Mouse (Mus musculus): ENCODE results near the gene 4931417E11Rik. TPM values are rescaled to one million over a fixed set of nuclear protein-coding genes. Genes with fewer than 3 reads are reported as not detected.
A peak's percentile ranks its signal among the peaks of the same experiment; 100 is the strongest.

The 4931417E11Rik gene
- not detected in 2 replicates for polyA plus RNA-seq (2016; fragmentation: Nextera tagmentation; extraction: Ambion mirVana)

DNA sequence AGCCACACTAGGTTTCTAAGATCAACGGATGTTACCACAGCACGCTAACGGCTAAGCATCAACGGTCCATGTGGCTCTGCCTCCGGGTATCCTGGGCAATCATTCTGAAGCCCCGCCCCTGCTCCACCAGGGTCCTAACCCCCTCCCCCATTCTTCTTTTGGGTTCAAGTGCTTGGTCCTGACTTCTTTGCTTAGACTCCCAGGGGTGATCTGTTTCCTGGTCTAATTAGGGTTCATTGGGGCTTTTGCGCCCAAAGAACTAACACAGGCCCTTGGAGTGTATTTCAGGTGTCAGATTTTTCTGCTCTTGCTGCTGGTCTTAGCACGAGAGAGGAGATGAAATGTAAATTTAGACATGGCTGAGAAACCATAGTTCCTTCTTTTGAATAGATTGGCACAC, at the start of gene 4931417E11Rik:
Gene 4931417E11Rik, minus strand, starts transcription at position 101 of the 400 bp plus-strand sequence.
- WGBS = 84% methylated on average over 8 of the region's 8 CpGs
- H3K27ac ChIP-seq = no peak within 1 kb of the TSS
- H3K36me3 ChIP-seq (replicated peaks) = no peaks in the 10 kb centered on the region
- H3K9ac ChIP-seq = no peak within 1 kb of the TSS
- no peak within 1 kb of the TSS for H3K4me3 ChIP-seq (replicated peaks)
- ATAC-seq (ENCODE audit: low FRiP score) = no peak
- H3K9me3 ChIP-seq = no peaks in the 10 kb centered on the region
- H3K27me3 ChIP-seq = no peaks in the 10 kb centered on the region
- H3K4me1 ChIP-seq = no peaks in the 10 kb centered on the region
- no peak within 1 kb of the TSS for H3K4me2 ChIP-seq

DNA sequence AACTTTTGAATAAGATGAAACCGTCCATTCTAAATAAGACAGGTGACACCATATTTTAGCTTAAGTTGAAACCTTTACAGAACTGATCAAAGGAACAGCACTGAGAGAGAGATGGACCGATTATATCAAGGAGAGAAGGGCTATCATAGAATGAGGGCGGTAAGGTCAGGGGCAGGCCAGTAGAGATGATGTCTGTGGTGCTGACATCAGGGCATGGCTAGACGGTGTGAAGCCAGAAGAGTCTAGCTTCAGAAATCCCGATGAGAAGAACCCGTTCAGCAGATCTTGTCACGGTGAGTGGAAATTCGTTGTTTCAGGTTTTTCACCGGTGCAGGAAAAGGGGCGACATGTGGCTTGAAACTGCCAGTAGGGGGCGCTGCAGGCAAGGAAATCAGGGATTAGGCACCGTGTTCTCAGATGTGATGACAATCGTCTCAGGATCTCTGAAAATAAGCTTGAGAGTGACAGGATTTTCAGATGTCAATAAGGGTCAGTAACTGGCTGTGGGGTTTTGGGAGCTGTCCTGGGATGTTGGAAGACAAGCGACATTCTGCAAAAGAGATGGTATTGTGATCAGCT, 48.4 kb upstream of the 4931417E11Rik start:
- no peaks in the 10 kb centered on the region for H3K9me3 ChIP-seq
- H3K4me2 ChIP-seq = no peak overlapping the region
- no peak overlapping the region for H3K27ac ChIP-seq
- 22% methylated on average over 14 of the region's 14 CpGs for WGBS
- no peaks in the 10 kb centered on the region for H3K27me3 ChIP-seq
- ATAC-seq (ENCODE audit: low FRiP score) = peak; percentile 75
- H3K4me3 ChIP-seq (replicated peaks) = no peak overlapping the region
- no peaks in the 10 kb centered on the region for H3K36me3 ChIP-seq (replicated peaks)
- peaks cover 4% of the 10 kb centered on the region; the same call in 1 of the 2 replicates for H3K4me1 ChIP-seq
- no peak overlapping the region for H3K9ac ChIP-seq

DNA sequence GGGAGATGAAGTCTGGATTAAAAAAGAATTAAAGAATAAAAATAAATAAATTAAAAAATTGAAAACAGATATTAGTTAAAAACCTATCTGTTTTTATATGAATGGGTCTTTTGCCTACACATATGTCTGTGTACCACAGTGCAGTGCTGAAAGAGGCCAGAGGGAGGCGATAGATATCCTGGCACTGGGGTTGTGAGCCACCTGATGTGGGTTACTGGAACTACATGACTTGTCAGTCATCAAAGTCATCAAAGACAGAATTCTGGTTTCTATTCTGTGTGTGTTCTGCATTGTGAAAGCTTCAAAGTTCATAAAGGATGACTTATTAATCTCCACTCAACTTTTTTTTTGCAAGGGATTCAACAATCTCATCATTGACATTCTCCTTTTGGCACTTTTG, 43.4 kb upstream of the 4931417E11Rik start:
- no peak overlapping the region for H3K27ac ChIP-seq
- H3K36me3 ChIP-seq (replicated peaks) = no peaks in the 10 kb centered on the region
- ATAC-seq (ENCODE audit: low FRiP score) = no peak
- no peaks in the 10 kb centered on the region for H3K4me1 ChIP-seq
- H3K27me3 ChIP-seq = no peaks in the 10 kb centered on the region
- H3K4me3 ChIP-seq (replicated peaks) = no peak overlapping the region
- WGBS = 22% methylated on average over 1 of the region's 1 CpGs
- H3K4me2 ChIP-seq = no peak overlapping the region
- H3K9ac ChIP-seq = no peak overlapping the region
- no peaks in the 10 kb centered on the region for H3K9me3 ChIP-seq

DNA sequence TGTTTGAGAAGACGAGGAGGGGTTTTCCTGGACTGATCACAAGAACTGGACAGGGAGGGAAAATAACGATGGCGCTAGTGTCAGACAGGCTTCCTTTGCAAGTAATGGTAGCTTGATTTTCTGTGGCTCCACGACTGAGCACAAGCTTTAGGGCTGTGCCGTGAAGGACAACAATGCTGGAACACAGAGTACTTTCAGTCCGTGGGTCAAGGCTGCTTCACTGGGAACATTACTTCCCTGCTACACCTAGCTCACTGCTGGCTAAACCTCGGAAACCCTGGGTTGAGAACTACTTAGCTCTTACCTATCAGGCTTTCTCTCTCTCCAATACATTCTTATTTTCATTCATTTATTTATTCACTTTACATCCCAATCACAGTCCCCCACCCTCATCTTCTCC, 30.2 kb upstream of the 4931417E11Rik start:
- Histone ChIP-seq H3K4me1 (no peaks in the 10 kb centered on the region), H3K4me2 (no peak overlapping the region), H3K27me3 (no peaks in the 10 kb centered on the region), H3K9me3 (no peaks in the 10 kb centered on the region), H3K9ac (no peak overlapping the region), H3K27ac (no peak overlapping the region), H3K4me3 (replicated peaks) (no peak overlapping the region), H3K36me3 (replicated peaks) (no peaks in the 10 kb centered on the region)
- WGBS = 84% methylated on average over 7 of the region's 7 CpGs
- no peak for ATAC-seq (ENCODE audit: low FRiP score)

DNA sequence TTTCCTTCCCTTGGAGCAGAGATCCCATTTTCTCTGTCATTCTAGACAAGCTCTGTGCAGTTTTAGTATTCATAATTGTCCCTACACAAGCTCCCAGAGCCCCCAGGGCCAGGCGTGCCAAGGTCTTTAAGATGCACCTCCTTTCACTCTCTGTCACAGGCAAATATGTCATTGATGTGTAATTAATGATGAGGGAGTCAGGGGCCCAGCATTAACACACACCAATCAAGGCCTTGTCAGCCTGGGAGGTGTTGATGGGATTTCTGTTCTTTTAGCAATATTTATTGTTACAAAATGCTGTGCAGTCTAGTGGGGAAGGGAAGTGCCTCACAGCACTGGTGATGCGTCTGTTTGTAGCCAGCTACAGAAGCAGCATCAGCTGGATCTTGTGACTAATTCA, 27.9 kb upstream of the 4931417E11Rik start:
- peak; percentile 74; the same call in 1 of the 2 replicates for ATAC-seq (ENCODE audit: low FRiP score)

DNA sequence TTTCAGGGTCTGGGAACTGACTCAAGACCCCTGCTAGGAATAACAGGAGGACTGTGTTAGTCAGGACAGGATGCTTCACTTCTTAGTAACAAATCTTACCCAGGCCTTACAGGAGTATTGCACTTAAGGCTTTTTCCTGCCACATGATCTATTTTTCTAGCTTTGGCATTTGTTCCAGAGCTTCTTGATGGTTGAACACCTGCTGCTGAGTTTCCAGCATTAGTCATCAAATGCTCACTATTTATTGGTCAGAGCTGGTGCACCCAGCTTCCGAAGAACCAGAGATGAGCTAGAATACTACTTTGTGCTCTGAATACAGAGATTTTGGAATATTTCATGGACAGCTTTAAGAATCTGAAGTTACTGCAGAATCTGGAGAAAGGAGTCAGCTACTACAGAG, 21.1 kb upstream of the 4931417E11Rik start:
- H3K4me2 ChIP-seq = no peak overlapping the region
- no peaks in the 10 kb centered on the region for H3K36me3 ChIP-seq (replicated peaks)
- ATAC-seq (ENCODE audit: low FRiP score) = no peak
- no peak overlapping the region for H3K9ac ChIP-seq
- no peak overlapping the region for H3K4me3 ChIP-seq (replicated peaks)
- H3K27me3 ChIP-seq = no peaks in the 10 kb centered on the region
- no peaks in the 10 kb centered on the region for H3K4me1 ChIP-seq
- no peaks in the 10 kb centered on the region for H3K9me3 ChIP-seq
- no peak overlapping the region for H3K27ac ChIP-seq
- 98% methylated on average over 1 of the region's 1 CpGs for WGBS

More for the DNA sequence above, 27.9 kb upstream of the 4931417E11Rik start:
- WGBS = 52% methylated on average over 2 of the region's 2 CpGs
- H3K36me3 ChIP-seq (replicated peaks) = no peaks in the 10 kb centered on the region
- H3K4me3 ChIP-seq (replicated peaks) = no peak overlapping the region
- no peaks in the 10 kb centered on the region for H3K9me3 ChIP-seq
- H3K27ac ChIP-seq = no peak overlapping the region
- H3K9ac ChIP-seq = no peak overlapping the region
- no peak overlapping the region for H3K4me2 ChIP-seq
- no peaks in the 10 kb centered on the region for H3K4me1 ChIP-seq
- no peaks in the 10 kb centered on the region for H3K27me3 ChIP-seq

DNA sequence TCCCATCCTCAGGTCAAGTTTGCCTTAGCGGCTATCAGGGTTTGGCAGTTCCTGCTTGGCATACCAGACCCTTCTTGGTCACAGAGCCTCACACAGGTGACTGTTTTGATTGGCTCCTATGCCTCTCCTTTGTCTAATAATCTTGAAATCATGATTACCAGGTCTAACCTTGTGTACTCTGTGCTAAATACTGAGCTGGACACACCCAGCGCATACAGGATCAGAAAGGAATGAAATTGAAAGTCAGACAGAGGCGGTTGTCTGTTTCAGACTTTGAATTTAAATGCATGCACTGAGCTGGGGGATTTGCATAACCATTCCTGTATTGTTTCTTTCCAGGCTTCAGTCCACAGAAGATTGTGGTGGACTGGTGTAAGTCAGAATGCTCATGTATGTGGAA, 16.1 kb upstream of the 4931417E11Rik start:
- H3K4me1 ChIP-seq = peaks cover 4% of the 10 kb centered on the region; the same call in 1 of the 2 replicates
- H3K27ac ChIP-seq = no peak overlapping the region
- no peaks in the 10 kb centered on the region for H3K36me3 ChIP-seq (replicated peaks)
- H3K9me3 ChIP-seq = no peaks in the 10 kb centered on the region
- WGBS = 80% methylated on average over 3 of the region's 3 CpGs
- no peak overlapping the region for H3K9ac ChIP-seq
- H3K4me2 ChIP-seq = no peak overlapping the region
- H3K4me3 ChIP-seq (replicated peaks) = no peak overlapping the region
- no peak for ATAC-seq (ENCODE audit: low FRiP score)
- H3K27me3 ChIP-seq = no peaks in the 10 kb centered on the region

DNA sequence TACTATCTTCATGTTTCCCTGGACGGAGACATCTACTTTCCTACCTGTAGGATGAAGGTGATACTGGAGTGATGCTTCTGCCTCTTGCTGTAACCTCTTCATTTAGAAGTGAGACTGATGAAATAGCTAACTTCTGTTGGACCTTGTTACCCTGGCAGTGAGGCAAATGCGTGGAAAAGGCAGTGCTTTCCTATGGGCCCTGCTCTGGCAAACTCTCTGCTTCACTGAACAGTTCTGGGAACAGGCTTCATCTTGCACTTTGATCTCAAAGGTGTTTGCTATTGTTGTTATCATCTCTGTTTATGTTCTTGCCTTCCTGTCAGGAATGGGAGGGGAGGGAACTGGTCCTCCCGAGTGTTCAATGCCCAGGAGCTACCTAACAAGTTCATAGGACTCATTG, 3.4 kb downstream of the 4931417E11Rik start:
- Histone ChIP-seq H3K4me2 (no peak overlapping the region), H3K9ac (no peak overlapping the region), H3K36me3 (replicated peaks) (no peaks in the 10 kb centered on the region), H3K27me3 (no peaks in the 10 kb centered on the region), H3K27ac (no peak overlapping the region), H3K4me3 (replicated peaks) (no peak overlapping the region), H3K9me3 (no peaks in the 10 kb centered on the region), H3K4me1 (no peaks in the 10 kb centered on the region)
- ATAC-seq (ENCODE audit: low FRiP score) = no peak
- WGBS = 84% methylated on average over 3 of the region's 3 CpGs

DNA sequence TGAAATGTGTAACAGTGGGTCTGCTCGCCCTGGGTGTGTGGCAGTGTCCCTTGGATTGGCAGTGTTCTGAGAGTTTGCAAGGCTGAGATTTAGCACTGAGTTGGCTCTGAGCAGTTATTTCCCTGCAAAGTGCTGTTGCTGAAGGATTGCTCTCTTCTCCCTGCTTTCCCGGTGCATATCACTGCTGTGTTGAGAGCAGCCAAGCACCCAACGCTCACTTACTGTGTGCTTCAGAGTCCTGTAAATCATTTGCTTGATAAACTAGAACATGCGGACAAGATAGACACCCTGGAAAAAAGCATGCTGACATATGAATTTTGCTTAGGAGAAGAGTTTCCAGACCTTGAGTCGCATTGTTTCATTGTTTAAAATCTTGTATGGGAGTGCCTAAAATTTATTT, 6.9 kb downstream of the 4931417E11Rik start:
- 91% methylated on average over 5 of the region's 5 CpGs for WGBS
- no peak overlapping the region for H3K9ac ChIP-seq
- no peak for ATAC-seq (ENCODE audit: low FRiP score)
- H3K4me1 ChIP-seq = no peaks in the 10 kb centered on the region
- H3K27ac ChIP-seq = no peak overlapping the region
- H3K27me3 ChIP-seq = no peaks in the 10 kb centered on the region
- H3K4me3 ChIP-seq (replicated peaks) = no peak overlapping the region
- no peaks in the 10 kb centered on the region for H3K9me3 ChIP-seq
- H3K36me3 ChIP-seq (replicated peaks) = no peaks in the 10 kb centered on the region
- H3K4me2 ChIP-seq = no peak overlapping the region

DNA sequence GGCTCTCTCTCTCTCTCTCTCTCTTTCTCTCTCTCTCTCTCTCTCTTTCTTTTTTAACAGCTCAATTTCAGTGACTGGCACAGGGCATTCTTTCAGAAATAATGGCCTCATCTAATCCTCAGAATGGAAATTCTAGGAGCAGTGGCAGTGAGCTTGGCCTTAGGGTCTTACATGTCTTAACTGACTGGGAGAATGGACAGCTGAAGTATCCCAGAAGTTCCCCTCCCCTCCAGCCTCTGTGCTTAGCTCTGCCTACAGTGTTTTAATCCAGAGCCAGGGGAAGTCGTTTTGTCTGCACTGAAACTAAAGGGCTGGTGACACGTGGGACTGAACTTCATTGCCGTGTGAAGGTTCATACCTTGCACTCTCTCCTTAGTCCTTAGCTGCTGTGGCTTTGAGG, 35.6 kb downstream of the 4931417E11Rik start:
- Histone ChIP-seq H3K27ac (no peak overlapping the region), H3K36me3 (replicated peaks) (no peaks in the 10 kb centered on the region), H3K4me2 (no peak overlapping the region), H3K4me3 (replicated peaks) (no peak overlapping the region), H3K27me3 (peaks cover 17% of the 10 kb centered on the region), H3K9me3 (peaks cover 3% of the 10 kb centered on the region; the same call in 1 of the 2 replicates), H3K4me1 (peaks cover 8% of the 10 kb centered on the region), H3K9ac (no peak overlapping the region)
- ATAC-seq (ENCODE audit: low FRiP score) = peak; percentile 65; the same call in 1 of the 2 replicates
- 15% methylated on average over 3 of the region's 3 CpGs for WGBS

DNA sequence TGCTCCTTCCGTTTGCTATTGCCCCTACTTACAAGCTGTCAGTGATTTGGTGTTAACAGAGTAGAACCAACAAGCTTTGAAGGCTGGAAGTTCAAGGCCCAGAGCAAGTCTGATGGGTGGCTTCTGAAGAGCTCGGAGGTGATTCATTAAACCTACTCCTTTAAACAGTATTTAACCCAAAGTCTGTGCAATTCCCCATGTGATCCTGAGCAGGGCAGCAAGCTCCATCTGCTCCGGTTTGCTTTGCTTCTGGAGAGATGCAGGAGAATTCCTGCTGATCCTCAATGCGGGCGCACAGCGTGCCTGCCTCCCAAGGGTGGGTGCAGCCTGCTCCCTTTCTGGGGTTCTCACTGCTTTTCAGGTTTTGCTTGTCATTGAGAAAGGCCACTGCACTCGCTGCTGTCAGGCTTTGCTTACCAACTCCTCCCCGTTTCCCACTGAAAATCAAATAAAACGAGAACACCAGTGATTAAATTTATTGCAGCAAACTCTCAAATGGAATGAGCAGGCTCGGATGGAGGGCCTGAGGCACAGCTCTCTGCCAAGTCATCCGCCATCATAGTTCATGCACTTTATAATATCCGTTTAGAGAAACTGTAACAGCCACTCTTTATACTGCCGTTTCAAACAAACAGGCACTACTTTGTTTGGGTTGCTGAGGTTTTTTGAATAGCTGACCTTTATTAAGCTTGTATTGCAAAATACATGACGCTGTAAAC, 40.7 kb downstream of the 4931417E11Rik start:
- Histone ChIP-seq H3K9ac (no peak overlapping the region), H3K4me3 (replicated peaks) (no peak overlapping the region), H3K4me2 (peak overlapping the region; percentile 15; the same call in 1 of the 2 replicates), H3K4me1 (peaks cover 23% of the 10 kb centered on the region), H3K36me3 (replicated peaks) (no peaks in the 10 kb centered on the region), H3K27me3 (peaks cover 39% of the 10 kb centered on the region), H3K9me3 (peaks cover 3% of the 10 kb centered on the region; the same call in 1 of the 2 replicates), H3K27ac (0 out of 2 replicates have a peak overlapping the region, but pooled peaks have one; percentile 8)
- WGBS = 26% methylated on average over 14 of the region's 14 CpGs
- 0 out of 2 replicates have a peak, but pooled peaks have one; percentile 24 for ATAC-seq (ENCODE audit: low FRiP score)

DNA sequence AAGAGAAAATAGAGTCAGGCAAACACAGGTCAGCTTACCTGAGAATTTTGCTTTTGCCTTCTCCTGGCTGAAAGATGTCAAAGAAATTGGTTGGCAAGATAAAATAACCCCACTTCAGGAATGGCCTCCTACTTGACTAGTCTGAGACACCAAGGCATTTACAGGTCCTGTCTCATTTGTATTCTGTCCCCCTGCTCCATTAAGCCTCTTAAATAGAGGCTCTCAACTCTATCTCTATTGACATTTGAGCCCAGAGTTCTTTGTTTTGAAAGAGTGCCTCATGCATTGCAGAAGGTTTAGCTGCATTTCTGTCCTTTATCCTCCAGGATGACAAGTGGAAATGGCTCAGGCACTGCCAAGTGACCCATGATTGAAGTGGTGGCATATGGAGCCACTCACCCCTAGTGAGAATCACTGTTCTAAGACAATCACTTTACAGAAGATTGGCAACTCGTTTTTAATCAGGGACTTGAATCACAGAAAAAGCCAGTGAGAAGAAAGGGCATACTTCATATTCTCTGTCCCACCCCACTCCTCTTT, 42.1 kb downstream of the 4931417E11Rik start:
- H3K27me3 ChIP-seq = peaks cover 52% of the 10 kb centered on the region
- peaks cover 20% of the 10 kb centered on the region for H3K4me1 ChIP-seq
- WGBS = 0% methylated on average over 1 of the region's 1 CpGs
- H3K4me2 ChIP-seq = no peak overlapping the region
- ATAC-seq (ENCODE audit: low FRiP score) = peak; percentile 80
- no peak overlapping the region for H3K9ac ChIP-seq
- no peak overlapping the region for H3K4me3 ChIP-seq (replicated peaks)
- H3K9me3 ChIP-seq = peaks cover 3% of the 10 kb centered on the region; the same call in 1 of the 2 replicates
- no peak overlapping the region for H3K27ac ChIP-seq
- no peaks in the 10 kb centered on the region for H3K36me3 ChIP-seq (replicated peaks)
